ENCODE assay signal across 17 mouse cellular contexts in genomic region chr11:46070789-46071188, GRCm38 (mm10). TPM values are rescaled to one million over a fixed set of nuclear protein-coding genes. Genes with fewer than 3 reads are reported as not detected.
A peak's percentile ranks its signal among the peaks of the same experiment; 100 is the strongest.
DNase-seq lines count a peak whose midpoint lies in the region; ATAC-seq lines count a peak whose summit lies in the region.
"Had no signal": no experiment of that assay in that cellular context is flagged by ENCODE, and none has a peak within 500 bp of the region (broad histone marks: within the 10 kb centered on the region; RNA-seq: fewer than 3 reads in every experiment).

No protein-coding gene starts in this region.

- peaks cover 5% of the 10 kb centered on the region for H3K36me3 ChIP-seq in heart, embryonic 16.5 days (ENCODE audit: control insufficient read depth, insufficient read depth)
- H3K36me3 ChIP-seq in splenic B cell, adult 2 months (ENCODE audit: control insufficient read depth, insufficient read depth, low read length, poor library complexity, severe bottlenecking): peaks cover 2% of the 10 kb centered on the region; the same call in 1 of the 2 replicates
- H3K36me3 ChIP-seq: midbrain, embryonic 13.5 days had no signal

- WGBS in heart, embryonic 16.5 days: 76% methylated on average over 8 of the region's 8 CpGs

- no peaks in the 10 kb centered on the region for H3K9me3 ChIP-seq in heart, embryonic 16.5 days (replicated peaks; ENCODE audit: control insufficient read depth, low read length)
- H3K9me3 ChIP-seq: embryonic facial prominence, embryonic 12.5 days; intestine, embryonic 15.5 days; limb, embryonic 13.5 days; midbrain, embryonic 13.5 days had no signal

- no peak overlapping the region for H3K4me2 ChIP-seq in heart, embryonic 16.5 days (ENCODE audit: low read depth, low read length)
- H3K4me2 ChIP-seq: embryonic facial prominence, embryonic 12.5 days; intestine, embryonic 15.5 days; limb, embryonic 13.5 days; midbrain, embryonic 13.5 days had no signal

- intact Hi-C loops in heart, postnatal 25 days (cut with DNase I): no loop called here

- DNase-seq in heart, postnatal 25 days (ENCODE audit: low spot score): no peak
- DNase-seq in thymus, postnatal 14 days: peak; percentile 55
- DNase-seq in thymus, postnatal 36 days: no peak
- DNase-seq in R1 (ENCODE audit: low read depth, low spot score) (peak; percentile 46), adipocyte (ENCODE audit: low spot score) (no peak)
- DNase-seq in splenic B cell, adult 2 months (ENCODE audit: low read depth, low spot score): peak; percentile 54
- DNase-seq in layer of hippocampus, postnatal 25 days (ENCODE audit: extremely low spot score in 1 of 2, low spot score in 1 of 2): no peak
- DNase-seq: adrenal gland, adult 2 months; cerebellum, postnatal 10 days; layer of hippocampus, adult 9-11 months; lung, postnatal 10 days had no signal

- H3K9ac ChIP-seq in heart, embryonic 16.5 days (ENCODE audit: low read length): peak overlapping the region; percentile 28; the same call in 1 of the 2 replicates
- H3K9ac ChIP-seq: embryonic facial prominence, embryonic 12.5 days; intestine, embryonic 15.5 days; limb, embryonic 13.5 days had no signal

- H3K27ac ChIP-seq in heart, embryonic 16.5 days (ENCODE audit: low read length): peak overlapping the region; percentile 96

- no peak for ATAC-seq in heart, embryonic 16.5 days (replicated peaks; ENCODE audit: extremely low read depth, insufficient read depth, low FRiP score)
- ATAC-seq: forebrain, embryonic 16.5 days; intestine, embryonic 15.5 days; midbrain, embryonic 13.5 days had no signal

- H3K4me3 ChIP-seq in heart, embryonic 16.5 days (ENCODE audit: low read length): no peak overlapping the region
- H3K4me3 ChIP-seq: embryonic facial prominence, embryonic 12.5 days; intestine, embryonic 15.5 days; limb, embryonic 13.5 days; midbrain, embryonic 13.5 days had no signal

- no peaks in the 10 kb centered on the region for H3K27me3 ChIP-seq in heart, embryonic 16.5 days (ENCODE audit: control insufficient read depth, insufficient read depth, low read length)
- no peaks in the 10 kb centered on the region for H3K27me3 ChIP-seq in splenic B cell, adult 2 months (ENCODE audit: control insufficient read depth, insufficient read depth, low read length, poor library complexity, severe bottlenecking)
- H3K27me3 ChIP-seq: embryonic facial prominence, embryonic 12.5 days; intestine, embryonic 15.5 days; limb, embryonic 13.5 days; midbrain, embryonic 13.5 days had no signal

- H3K4me1 ChIP-seq in heart, embryonic 16.5 days (ENCODE audit: control insufficient read depth, insufficient read depth, low read length): peaks cover 73% of the 10 kb centered on the region

RNA-seq across cellular contexts. Expression of gene Adam19, which starts 15.0 kb away (rescaled TPM):
- 21.3 and 24.4 TPM in 2 replicates for polyA plus RNA-seq in heart, embryonic 16.5 days (2015; fragmentation: Nextera tagmentation; extraction: Ambion mirVana)
- total RNA-seq in heart, postnatal 25 days (2021): 10 to 100 TPM; 36.2 to 78.2 TPM
- 10 to 100 TPM; 15.7 to 18.3 TPM for total RNA-seq in layer of hippocampus, postnatal 25 days (2021)

RNA-seq across cellular contexts. Expression of gene Gm12166, which starts 18.7 kb away (rescaled TPM):
- 3.0 and 10.7 TPM in 2 replicates for polyA plus RNA-seq in heart, embryonic 16.5 days (2015; fragmentation: Nextera tagmentation; extraction: Ambion mirVana)
- total RNA-seq in heart, postnatal 25 days (2021): 1 to 10 TPM; 1.6 to 1.9 TPM
- total RNA-seq in layer of hippocampus, postnatal 25 days (2021): 1 to 10 TPM; 3.4 to 4.2 TPM

Comparison
In these comparisons a context has a peak if more than half of its experiments do, and no peak if none do; other contexts are left out.
1. DNase-seq: peak in thymus, postnatal 14 days (single experiment), R1 (single experiment) and splenic B cell, adult 2 months (single experiment); none in heart, postnatal 25 days (single experiment), thymus, postnatal 36 days (0 of 2), layer of hippocampus, postnatal 25 days (0 of 2) and adipocyte (single experiment).